Mouse (Mus musculus) lung, postnatal 0 days (tissue): ENCODE results near the gene Nab2. TPM values are rescaled to one million over a fixed set of nuclear protein-coding genes. Genes with fewer than 3 reads are reported as not detected.

Experiments
- ATAC-seq: fragments of 200-750 bp; cut with Nextera tagmentation; 2 replicates; pipeline ENCODE4 v1.8.0; 2017; ENCODE audit warnings: moderate library complexity
- DNase-seq: peaks from one replicate; pipeline ENCODE4 v3.0.0-alpha.2; 2016; ENCODE audit warnings: low spot score
- H3K27ac ChIP-seq: fragments of 300-500 bp; sonication (generic); 2 replicates; pipeline ENCODE4 v1.5.1; 2014; ENCODE audit warnings: antibody characterized with exemption, mild to moderate bottlenecking, low read length, mixed read lengths
- H3K27me3 ChIP-seq: fragments of 300-500 bp; sonication (generic); replicated peaks from 2 replicates; pipeline ENCODE4 v1.6.1; 2014; ENCODE audit warnings: low read length, mixed read lengths; ENCODE audit not compliant: insufficient read depth
- H3K36me3 ChIP-seq: fragments of 300-500 bp; sonication (generic); 2 replicates; pipeline ENCODE4 v1.6.1; 2014; ENCODE audit warnings: low read length, mixed read lengths; ENCODE audit not compliant: insufficient read depth
- H3K4me1 ChIP-seq: fragments of 300-500 bp; sonication (generic); 2 replicates; pipeline ENCODE4 v1.6.1; 2014; ENCODE audit warnings: antibody characterized with exemption, low read depth, low read length, mixed read lengths; ENCODE audit not compliant: insufficient read depth
- H3K4me2 ChIP-seq: fragments of 300-500 bp; sonication (generic); replicated peaks from 2 replicates; pipeline ENCODE4 v1.6.1; 2014; ENCODE audit warnings: low read depth, mild to moderate bottlenecking, low read length, moderate library complexity, mixed read lengths
- H3K4me3 ChIP-seq: fragments of 300-500 bp; sonication (generic); 2 replicates; pipeline ENCODE4 v1.5.1; 2014; ENCODE audit warnings: low read depth, low read length
- H3K9ac ChIP-seq: fragments of 300-500 bp; sonication (generic); replicated peaks from 2 replicates; pipeline ENCODE4 v1.6.1; 2014; ENCODE audit warnings: low read depth, mild to moderate bottlenecking
- H3K9me3 ChIP-seq: fragments of 300-500 bp; sonication (generic); 2 replicates; pipeline ENCODE4 v1.6.1; 2016; ENCODE audit warnings: low read length, mixed read lengths
- CTCF ChIP-seq: IDR thresholded peaks from 2 replicates; pipeline ENCODE4 v1.5.1; 2016; ENCODE audit warnings: antibody characterized with exemption, mild to moderate bottlenecking
- EP300 ChIP-seq: IDR thresholded peaks from 2 replicates; pipeline ENCODE4 v1.6.1; 2016; ENCODE audit warnings: antibody characterized with exemption, mild to moderate bottlenecking, control low read depth
- WGBS: fragments of 180-500 bp; shearing (Covaris S2); extraction: QIAGEN DNeasy Blood & Tissue Kit; methylation state at CpG from one replicate; pipeline ENCODE4 v1.1.7; 2014; 5-methylcytosine and 5-hydroxymethylcytosine counted together
- polyA plus RNA-seq: library from polyadenylated mRNA; unstranded; fragments of >200 nt; fragmentation: Nextera tagmentation; extraction: Ambion mirVana; gene quantifications from 2 replicates; pipeline ENCODE4 v1.2.1, GENCODE M21; 2015

The Nab2 gene
- polyA plus RNA-seq, 1 experiment from 2014 or later, result 8.4 TPM

- 65% methylated on average over 5 of the region's 5 CpGs for WGBS
- peaks cover 6% of the 10 kb centered on the region; the same call in 1 of the 2 replicates for H3K4me1 ChIP-seq
- H3K9ac ChIP-seq, result no peak overlapping the region
- H3K9me3 ChIP-seq, result no peaks in the 10 kb centered on the region
- no peak for DNase-seq
- H3K36me3 ChIP-seq, result no peaks in the 10 kb centered on the region
- TF ChIP-seq CTCF, result no peak
- TF ChIP-seq EP300, result no peak
- no peak overlapping the region for H3K4me2 ChIP-seq
- no peak overlapping the region for H3K27ac ChIP-seq
- no peak overlapping the region for H3K4me3 ChIP-seq
- ATAC-seq, result no peak
- no peaks in the 10 kb centered on the region for H3K27me3 ChIP-seq
Measured at GRCm38 (mm10) chr10:127640421-127640820, 27.9 kb downstream of the Nab2 start.

- WGBS, result 22% methylated on average over 7 of the region's 7 CpGs
- no peak for TF ChIP-seq EP300
- no peak for TF ChIP-seq CTCF
- Histone ChIP-seq H3K36me3 (no peaks in the 10 kb centered on the region), H3K27me3 (no peaks in the 10 kb centered on the region), H3K9ac (no peak overlapping the region), H3K27ac (no peak overlapping the region), H3K4me2 (no peak overlapping the region), H3K4me3 (no peak overlapping the region), H3K4me1 (no peaks in the 10 kb centered on the region), H3K9me3 (no peaks in the 10 kb centered on the region)
- ATAC-seq (no peak), DNase-seq (peak; percentile 32)
Measured at GRCm38 (mm10) chr10:127632668-127633271, 35.6 kb downstream of the Nab2 start.

- H3K9ac ChIP-seq, result no peak overlapping the region
- no peaks in the 10 kb centered on the region for H3K36me3 ChIP-seq
- WGBS, result 59% methylated on average over 10 of the region's 10 CpGs
- H3K4me3 ChIP-seq, result no peak overlapping the region
- no peak for TF ChIP-seq EP300
- no peak for TF ChIP-seq CTCF
- no peaks in the 10 kb centered on the region for H3K4me1 ChIP-seq
- no peak overlapping the region for H3K27ac ChIP-seq
- H3K27me3 ChIP-seq, result no peaks in the 10 kb centered on the region
- DNase-seq (peak; percentile 38), ATAC-seq (peak; percentile 56)
- H3K4me2 ChIP-seq, result no peak overlapping the region
- no peaks in the 10 kb centered on the region for H3K9me3 ChIP-seq
Measured at GRCm38 (mm10) chr10:127631261-127632214, 36.8 kb downstream of the Nab2 start.

GRCm38 (mm10) chr10:127626433-127626832, 41.9 kb downstream of the Nab2 start:
- Histone ChIP-seq H3K9me3 (no peaks in the 10 kb centered on the region), H3K9ac (no peak overlapping the region), H3K4me1 (no peaks in the 10 kb centered on the region), H3K27me3 (no peaks in the 10 kb centered on the region), H3K36me3 (no peaks in the 10 kb centered on the region), H3K4me2 (no peak overlapping the region), H3K4me3 (no peak overlapping the region), H3K27ac (no peak overlapping the region)
- ATAC-seq (no peak), DNase-seq (no peak)
- 90% methylated on average over 3 of the region's 3 CpGs for WGBS
- TF ChIP-seq EP300 (no peak), CTCF (peak; percentile 59)

GRCm38 (mm10) chr10:127623439-127624216, 44.7 kb downstream of the Nab2 start:
- H3K9me3 ChIP-seq, result no peaks in the 10 kb centered on the region
- no peak overlapping the region for H3K27ac ChIP-seq
- ATAC-seq, result no peak
- no peak for DNase-seq
- no peak overlapping the region for H3K9ac ChIP-seq
- TF ChIP-seq EP300 (no peak), CTCF (peak; percentile 32; the same call in 1 of the 2 replicates)
- no peak overlapping the region for H3K4me2 ChIP-seq
- 90% methylated on average over 6 of the region's 6 CpGs for WGBS
- H3K27me3 ChIP-seq, result peaks cover 3% of the 10 kb centered on the region; the same call in 1 of the 2 replicates
- H3K4me1 ChIP-seq, result no peaks in the 10 kb centered on the region; the same call in 1 of the 2 replicates
- H3K4me3 ChIP-seq, result no peak overlapping the region
- H3K36me3 ChIP-seq, result no peaks in the 10 kb centered on the region

GRCm38 (mm10) chr10:127622661-127623060, 45.7 kb downstream of the Nab2 start:
- TF ChIP-seq CTCF (no peak), EP300 (no peak)
- Histone ChIP-seq H3K36me3 (no peaks in the 10 kb centered on the region), H3K9me3 (no peaks in the 10 kb centered on the region), H3K4me2 (peak overlapping the region; percentile 96; the same call in 1 of the 2 replicates), H3K4me3 (no peak overlapping the region), H3K9ac (no peak overlapping the region), H3K27me3 (peaks cover 3% of the 10 kb centered on the region; the same call in 1 of the 2 replicates), H3K4me1 (no peaks in the 10 kb centered on the region; the same call in none of the 2 replicates), H3K27ac (peak overlapping the region; percentile 98)
- ATAC-seq (no peak), DNase-seq (no peak)
- WGBS, result 70% methylated on average over 4 of the region's 4 CpGs
